13 mouse cellular contexts compared by ENCODE assay signal in the genomic region with DNA sequence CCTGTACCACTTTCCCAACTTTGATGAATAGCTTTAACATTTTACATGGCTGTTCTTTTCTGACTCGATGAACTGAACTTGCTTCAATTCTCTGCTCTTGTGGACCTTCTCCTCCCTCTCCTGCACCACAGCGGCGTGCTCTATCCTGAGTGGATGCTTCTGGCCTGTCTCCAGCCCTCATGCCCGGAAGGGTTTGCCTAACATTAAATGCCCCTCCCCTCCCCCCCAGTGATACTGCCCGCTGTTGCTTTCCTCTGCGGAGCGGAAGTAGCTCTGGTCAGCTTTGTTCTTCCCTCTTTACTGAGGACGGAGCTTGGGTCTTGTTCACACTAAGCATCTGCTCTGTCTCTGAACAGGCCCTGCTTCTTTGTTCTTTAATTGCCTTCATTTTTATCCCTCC. TPM values are rescaled to one million over a fixed set of nuclear protein-coding genes. Genes with fewer than 3 reads are reported as not detected.
DNase-seq lines count a peak whose midpoint lies in the region; ATAC-seq and TF ChIP-seq lines count a peak whose summit lies in the region.
"Had no signal": no experiment of that assay in that cellular context is flagged by ENCODE, and none has a peak within 500 bp of the region (broad histone marks: within the 10 kb centered on the region; RNA-seq: fewer than 3 reads in every experiment).

No protein-coding gene starts in this region.

- WGBS in intestine, embryonic 14.5 days, result 49% methylated on average over 8 of the region's 8 CpGs
- WGBS in intestine, postnatal 0 days, result 66% methylated on average over 8 of the region's 8 CpGs
- WGBS in forebrain, embryonic 13.5 days, result 32% methylated on average over 8 of the region's 8 CpGs

- H3K4me3 ChIP-seq in intestine, embryonic 14.5 days (ENCODE audit: low read depth, low read length), result no peak overlapping the region
- no peak overlapping the region for H3K4me3 ChIP-seq in intestine, postnatal 0 days (ENCODE audit: low read depth, low read length)
- no peak overlapping the region for H3K4me3 ChIP-seq in ES-Bruce4 (ENCODE audit: low read depth, low read length)
- no peak overlapping the region for H3K4me3 ChIP-seq in forebrain, embryonic 13.5 days
- H3K4me3 ChIP-seq: heart, embryonic 12.5 days had no signal

- TF ChIP-seq CTCF in intestine, postnatal 0 days (IDR thresholded peaks at IDR 0.05; ENCODE audit: low read depth), result no peak
- TF ChIP-seq CTCF in ES-Bruce4 (IDR thresholded peaks at IDR 0.05; ENCODE audit: low read depth, low read length), result no peak

- no peak for DNase-seq in intestine, embryonic 14.5 days (ENCODE audit: low spot score)
- peak; percentile 40 for DNase-seq in lung, postnatal 10 days
- DNase-seq in left cerebral cortex, adult 11 months (ENCODE audit: low spot score), result no peak
- no peak for DNase-seq in c-Kit-positive CD71-positive TER-119-positive erythroid progenitor cells, embryonic 14.5 days (ENCODE audit: low spot score)
- DNase-seq: embryo, embryonic 11 days had no signal

- H3K4me1 ChIP-seq in intestine, embryonic 14.5 days (replicated peaks; ENCODE audit: control insufficient read depth, insufficient read depth, low read length), result peaks cover 40% of the 10 kb centered on the region
- no peaks in the 10 kb centered on the region for H3K4me1 ChIP-seq in intestine, postnatal 0 days (replicated peaks; ENCODE audit: control insufficient read depth, insufficient read depth, low read length)
- peaks cover 1% of the 10 kb centered on the region for H3K4me1 ChIP-seq in ES-Bruce4 (ENCODE audit: control insufficient read depth, insufficient read depth, low read length)
- H3K4me1 ChIP-seq in forebrain, embryonic 13.5 days, result peaks cover 69% of the 10 kb centered on the region

- peak; percentile 16; the same call in 1 of the 2 replicates for ATAC-seq in intestine, embryonic 14.5 days (replicated peaks; ENCODE audit: low FRiP score, low TSS enrichment, low read depth)
- ATAC-seq in intestine, postnatal 0 days, result no peak
- ATAC-seq in forebrain, embryonic 13.5 days, result 0 out of 2 replicates have a peak, but pooled peaks have one; percentile 22
- ATAC-seq in granulocyte monocyte progenitor cell, adult 5-6 weeks (replicated peaks; ENCODE audit: poor library complexity, severe bottlenecking), result no peak
- ATAC-seq: CD4-positive, CD25-positive, alpha-beta regulatory T cell, adult 4 months had no signal

- H3K27me3 ChIP-seq in intestine, embryonic 14.5 days (replicated peaks; ENCODE audit: control insufficient read depth, insufficient read depth, low read length), result no peaks in the 10 kb centered on the region
- H3K27me3 ChIP-seq in intestine, postnatal 0 days (replicated peaks; ENCODE audit: control insufficient read depth, insufficient read depth, low read length), result no peaks in the 10 kb centered on the region
- H3K27me3 ChIP-seq in ES-Bruce4 (ENCODE audit: control insufficient read depth, insufficient read depth, low read length, poor library complexity, severe bottlenecking), result no peaks in the 10 kb centered on the region
- H3K27me3 ChIP-seq in forebrain, embryonic 13.5 days, result no peaks in the 10 kb centered on the region
- H3K27me3 ChIP-seq: heart, embryonic 12.5 days had no signal

- H3K36me3 ChIP-seq in intestine, embryonic 14.5 days (ENCODE audit: control insufficient read depth, insufficient read depth, low read length), result peaks cover 10% of the 10 kb centered on the region; the same call in 1 of the 2 replicates
- peaks cover 19% of the 10 kb centered on the region for H3K36me3 ChIP-seq in intestine, postnatal 0 days (ENCODE audit: control insufficient read depth, insufficient read depth)
- no peaks in the 10 kb centered on the region for H3K36me3 ChIP-seq in ES-Bruce4 (ENCODE audit: control insufficient read depth, insufficient read depth, low read length, poor library complexity, severe bottlenecking)
- H3K36me3 ChIP-seq in forebrain, embryonic 13.5 days (ENCODE audit: poor library complexity, severe bottlenecking), result 0 out of 2 replicates have a peak, but pooled peaks cover 11% of the 10 kb centered on the region

- H3K27ac ChIP-seq in intestine, embryonic 14.5 days (ENCODE audit: low read depth), result no peak overlapping the region
- no peak overlapping the region for H3K27ac ChIP-seq in intestine, postnatal 0 days (ENCODE audit: low read depth, low read length)
- H3K27ac ChIP-seq in ES-Bruce4 (ENCODE audit: insufficient read depth, low read length), result no peak overlapping the region
- peak overlapping the region; percentile 26; the same call in 1 of the 2 replicates for H3K27ac ChIP-seq in forebrain, embryonic 13.5 days

- H3K9ac ChIP-seq in intestine, embryonic 14.5 days (ENCODE audit: low read length), result no peak overlapping the region
- H3K9ac ChIP-seq in intestine, postnatal 0 days (ENCODE audit: low read depth, low read length), result no peak overlapping the region
- H3K9ac ChIP-seq in ES-Bruce4 (ENCODE audit: low read depth, poor library complexity, severe bottlenecking), result no peak overlapping the region
- no peak overlapping the region for H3K9ac ChIP-seq in forebrain, embryonic 13.5 days
- H3K9ac ChIP-seq: heart, embryonic 12.5 days had no signal

- TF ChIP-seq POLR2A in ES-Bruce4 (IDR thresholded peaks at IDR 0.05; ENCODE audit: insufficient read depth, low read length), result no peak

- no peak overlapping the region for H3K4me2 ChIP-seq in intestine, embryonic 14.5 days (ENCODE audit: low read length)
- no peak overlapping the region for H3K4me2 ChIP-seq in intestine, postnatal 0 days (replicated peaks; ENCODE audit: low read depth)
- no peak overlapping the region for H3K4me2 ChIP-seq in forebrain, embryonic 13.5 days
- H3K4me2 ChIP-seq: heart, embryonic 12.5 days had no signal

- 0 out of 2 replicates have a peak, but pooled peaks have one; percentile 13 for TF ChIP-seq EP300 in ES-Bruce4 (IDR thresholded peaks at IDR 0.05; ENCODE audit: insufficient read depth, low read depth, low read length)

- no peaks in the 10 kb centered on the region for H3K9me3 ChIP-seq in intestine, embryonic 14.5 days (ENCODE audit: control insufficient read depth, low read length)
- no peaks in the 10 kb centered on the region for H3K9me3 ChIP-seq in intestine, postnatal 0 days (ENCODE audit: control insufficient read depth)
- H3K9me3 ChIP-seq in ES-Bruce4 (replicated peaks; ENCODE audit: control insufficient read depth, insufficient read depth, low read length, poor library complexity, severe bottlenecking), result no peaks in the 10 kb centered on the region
- no peaks in the 10 kb centered on the region for H3K9me3 ChIP-seq in forebrain, embryonic 13.5 days (replicated peaks)
- H3K9me3 ChIP-seq: heart, embryonic 12.5 days had no signal

RNA-seq across cellular contexts. Expression of gene Vapb, which starts 34.4 kb away (rescaled TPM):
- polyA plus RNA-seq in intestine, embryonic 14.5 days (2014; fragmentation: Nextera tagmentation; extraction: Ambion mirVana), result 10.5 and 11.7 TPM in 2 replicates
- 13.5 and 14.9 TPM in 2 replicates for polyA plus RNA-seq in intestine, postnatal 0 days (2015; fragmentation: Nextera tagmentation; extraction: Ambion mirVana)
- 56.4 and 58.7 TPM in 2 replicates for polyA plus RNA-seq in ES-Bruce4 (2011; ENCODE audit: insufficient read depth, insufficient read length, low read depth, missing spikeins)
- polyA plus RNA-seq in forebrain, embryonic 13.5 days (2015; fragmentation: Nextera tagmentation; extraction: Ambion mirVana), result 9.0 and 11.4 TPM in 2 replicates
- 8.7 and 19.3 TPM in 2 replicates for total RNA-seq in granulocyte monocyte progenitor cell, adult 5-6 weeks (2014; fragmentation: Nextera tagmentation)
- total RNA-seq in granulocyte monocyte progenitor cell, adult 5-6 weeks (2017), result 62.4 and 90.0 TPM in 2 replicates

RNA-seq across cellular contexts. Expression of gene 1700010B08Rik, which starts 52.5 kb away (rescaled TPM):
- polyA plus RNA-seq in intestine, embryonic 14.5 days (2014; fragmentation: Nextera tagmentation; extraction: Ambion mirVana), result not detected in 2 replicates
- polyA plus RNA-seq in intestine, postnatal 0 days (2015; fragmentation: Nextera tagmentation; extraction: Ambion mirVana), result not detected in 2 replicates
- polyA plus RNA-seq in ES-Bruce4 (2011; ENCODE audit: insufficient read depth, insufficient read length, low read depth, missing spikeins), result not detected in 2 replicates
- not detected in 2 replicates for polyA plus RNA-seq in forebrain, embryonic 13.5 days (2015; fragmentation: Nextera tagmentation; extraction: Ambion mirVana)
- not detected in 2 replicates for total RNA-seq in granulocyte monocyte progenitor cell, adult 5-6 weeks (2014; fragmentation: Nextera tagmentation)
- not detected in 2 replicates for total RNA-seq in granulocyte monocyte progenitor cell, adult 5-6 weeks (2017)
- total RNA-seq: layer of hippocampus, adult 8-10 months; liver, adult 2 months had no signal
- polyA plus RNA-seq: CD4-positive, CD25-positive, alpha-beta regulatory T cell, adult 4 months; heart, embryonic 12.5 days; liver, adult 2 months had no signal

Comparison
In these comparisons a context has a peak if more than half of its experiments do, and no peak if none do; other contexts are left out.
1. ATAC-seq: peak in intestine, embryonic 14.5 days (single experiment) and forebrain, embryonic 13.5 days (single experiment); none in intestine, postnatal 0 days (single experiment) and granulocyte monocyte progenitor cell, adult 5-6 weeks (single experiment).